Mouse (Mus musculus): ENCODE data around the gene Tedc2.

GRCm38 (mm10) chr17:24192848-24193247 is 27.8 kb downstream of the Tedc2 start:
- TF ChIP-seq POLR2A (IDR thresholded peaks at IDR 0.05; ENCODE audit: low read depth, low read length) (no peak), CTCF (IDR thresholded peaks at IDR 0.05; ENCODE audit: extremely low read depth, insufficient read depth, insufficient read length, insufficient replicate concordance) (no peak)
